Mouse (Mus musculus) lung, postnatal 4 days (tissue): ENCODE data around the gene Psmd13.
"Not testable (repeated sequence)": the region's sequence is repeated elsewhere in the genome, so short reads cannot be mapped to it uniquely, and the experiment has no call there.

ENCODE experiments used
- DNase-seq, 2 experiments: peaks; one replicate each; pipeline ENCODE4 v3.0.0; 2021

Psmd13 gene

GRCm38 (mm10) chr7:140856785-140857549 lies 24.8 kb upstream of the Psmd13 start, which contains the start of gene Ric8a:
Gene Ric8a, plus strand, starts transcription at chr7:140856957.
- peak; percentile 93 to 94 for DNase-seq

- DNase-seq, result peak in 1 of 2 experiments; percentile 31
These were observed 23.9 kb upstream of the Psmd13 start, which contains the start of gene Bet1l for GRCm38 (mm10) chr7:140857550-140858505. Gene Bet1l, minus strand, starts transcription at chr7:140857577.

- DNase-seq, result peak in 1 of 2 experiments; percentile 12
These were observed 23.0 kb upstream of the Psmd13 start for GRCm38 (mm10) chr7:140858746-140859145.

- DNase-seq, result no peak
These were observed 21.8 kb upstream of the Psmd13 start for GRCm38 (mm10) chr7:140859997-140860396.

GRCm38 (mm10) chr7:140860728-140861127 lies 21.0 kb upstream of the Psmd13 start:
- DNase-seq, result no peak

GRCm38 (mm10) chr7:140864761-140865160 lies 17.0 kb upstream of the Psmd13 start:
- no peak for DNase-seq

GRCm38 (mm10) chr7:140874224-140874623 lies 7.5 kb upstream of the Psmd13 start:
- DNase-seq, result no peak

GRCm38 (mm10) chr7:140877364-140877763 lies 4.4 kb upstream of the Psmd13 start:
- DNase-seq, result peak in 1 of 2 experiments; percentile 26

GRCm38 (mm10) chr7:140879355-140879754 lies 2.4 kb upstream of the Psmd13 start:
- DNase-seq, result no peak

GRCm38 (mm10) chr7:140880419-140880818 lies 1.3 kb upstream of the Psmd13 start:
- DNase-seq, result no peak

GRCm38 (mm10) chr7:140880865-140881515 lies 778 bp upstream of the Psmd13 start:
- no peak for DNase-seq

- DNase-seq, result no peak
These were observed 668 bp downstream of the Psmd13 start for GRCm38 (mm10) chr7:140882469-140882803.

- not testable (repeated sequence) for DNase-seq
These were observed 8.9 kb downstream of the Psmd13 start for GRCm38 (mm10) chr7:140890636-140891035.

- no peak for DNase-seq
These were observed 12.3 kb downstream of the Psmd13 start for GRCm38 (mm10) chr7:140894031-140894430.

- no peak for DNase-seq
These were observed 12.8 kb downstream of the Psmd13 start for GRCm38 (mm10) chr7:140894611-140895010.

GRCm38 (mm10) chr7:140897863-140898262 lies 16.1 kb downstream of the Psmd13 start:
- DNase-seq, result no peak

GRCm38 (mm10) chr7:140899121-140899520 lies 17.4 kb downstream of the Psmd13 start:
- no peak for DNase-seq

- peak in 1 of 2 experiments; percentile 42 for DNase-seq
These were observed 18.5 kb downstream of the Psmd13 start, which contains the start of gene Cox8b for GRCm38 (mm10) chr7:140900220-140900619. Gene Cox8b, minus strand, starts transcription at chr7:140900446.

- no peak for DNase-seq
These were observed 20.5 kb downstream of the Psmd13 start for GRCm38 (mm10) chr7:140902036-140902875.

- DNase-seq, result peak; percentile 71 to 83
These were observed 21.4 kb downstream of the Psmd13 start for GRCm38 (mm10) chr7:140903212-140903611.

- DNase-seq, result no peak
These were observed 23.9 kb downstream of the Psmd13 start for GRCm38 (mm10) chr7:140905642-140906081.

- DNase-seq, result no peak
These were observed 25.4 kb downstream of the Psmd13 start for GRCm38 (mm10) chr7:140907131-140907530.
